Mouse (Mus musculus) layer of hippocampus, adult 9-11 months (tissue): Measurements from ENCODE around the gene Olfr193.
"Not testable (repeated sequence)": the region's sequence is repeated elsewhere in the genome, so short reads cannot be mapped to it uniquely, and the experiment has no call there.

Experiments used
- DNase-seq: peaks from one replicate; pipeline ENCODE4 v3.0.0; 2022

Olfr193 gene

GRCm38 (mm10) chr16:59111781-59112180 is at the start of gene Olfr193:
Gene Olfr193, minus strand, starts transcription at chr16:59111881.
- no peak for DNase-seq

DNA sequence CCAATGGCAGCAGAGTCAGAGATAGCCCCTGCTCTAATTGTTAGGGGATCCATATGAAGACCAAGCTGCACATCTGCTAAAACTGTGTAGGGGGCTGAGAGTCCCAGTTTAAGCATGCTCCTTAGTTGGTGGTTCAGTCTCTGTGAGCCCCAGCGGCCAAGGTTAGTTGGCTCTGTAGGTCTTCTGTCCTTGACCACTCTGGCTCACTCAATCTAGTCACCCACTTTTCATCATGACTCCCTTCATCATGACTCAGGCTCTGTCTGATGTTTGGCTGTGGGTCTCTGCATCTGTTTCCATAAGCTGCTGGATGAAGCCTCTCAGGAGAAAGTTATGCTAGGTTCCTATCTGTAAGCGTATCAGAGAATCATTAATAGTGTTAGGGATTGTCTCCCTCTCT is 40.3 kb upstream of the Olfr193 start:
- DNase-seq = no peak

- DNase-seq = no peak
Observed at GRCm38 (mm10) chr16:59146746-59147145, 35.1 kb upstream of the Olfr193 start, which contains the start of gene Olfr195. Gene Olfr195, plus strand, starts transcription at chr16:59147046.

DNA sequence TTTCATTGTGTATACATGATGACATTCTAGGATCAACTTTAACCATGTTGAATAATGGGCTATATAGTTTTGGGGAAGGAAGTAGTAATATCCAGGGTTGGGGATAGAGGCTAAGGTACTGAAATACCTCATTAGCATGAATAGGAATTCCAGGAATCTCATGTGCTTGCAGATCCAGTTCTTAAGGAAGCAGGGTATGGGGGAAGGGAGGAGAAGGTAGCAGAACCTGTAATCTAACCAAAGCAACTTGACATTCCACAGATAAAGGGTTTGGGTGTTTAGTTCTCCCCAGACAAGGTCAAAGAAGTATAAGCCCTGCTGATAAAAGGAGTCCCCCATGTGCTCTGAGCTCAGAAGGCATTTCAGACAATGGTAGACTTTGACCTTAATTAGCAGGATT is 29.4 kb upstream of the Olfr193 start:
- no peak for DNase-seq

- no peak for DNase-seq
Observed at GRCm38 (mm10) chr16:59130740-59131139, 19.1 kb upstream of the Olfr193 start.

- no peak for DNase-seq
Observed at GRCm38 (mm10) chr16:59120969-59121368, 9.3 kb upstream of the Olfr193 start, which contains the start of gene Olfr194. Gene Olfr194, minus strand, starts transcription at chr16:59121069.

- not testable (repeated sequence) for DNase-seq
Observed at GRCm38 (mm10) chr16:59108522-59108921, 3.2 kb downstream of the Olfr193 start.

GRCm38 (mm10) chr16:59105312-59105711 is 6.4 kb downstream of the Olfr193 start:
- no peak for DNase-seq

DNA sequence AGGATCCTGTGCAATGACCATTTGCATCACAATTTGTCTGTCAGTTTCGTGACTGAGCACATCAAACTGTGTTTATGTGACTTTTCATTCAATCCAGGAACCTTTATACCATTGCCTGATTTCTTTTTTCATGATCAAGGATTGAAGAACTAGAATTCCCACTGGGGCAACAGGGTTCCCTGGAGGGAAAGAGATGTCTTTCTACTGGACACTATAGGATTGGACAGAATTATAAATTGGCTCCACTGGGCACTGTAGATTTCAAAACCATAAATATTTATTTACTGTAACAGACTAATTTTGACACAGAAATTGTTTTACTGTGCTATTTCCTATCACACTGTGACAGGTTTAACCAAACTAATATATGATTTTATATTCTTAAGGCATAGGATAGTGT is 22.0 kb downstream of the Olfr193 start, which contains the start of gene Olfr191:
Olfr191 (minus strand) TSS at position 101 of the 400 bp plus-strand sequence.
- DNase-seq = not testable (repeated sequence)

- DNase-seq = not testable (repeated sequence)
Observed at GRCm38 (mm10) chr16:59081113-59081512, 30.6 kb downstream of the Olfr193 start.

DNA sequence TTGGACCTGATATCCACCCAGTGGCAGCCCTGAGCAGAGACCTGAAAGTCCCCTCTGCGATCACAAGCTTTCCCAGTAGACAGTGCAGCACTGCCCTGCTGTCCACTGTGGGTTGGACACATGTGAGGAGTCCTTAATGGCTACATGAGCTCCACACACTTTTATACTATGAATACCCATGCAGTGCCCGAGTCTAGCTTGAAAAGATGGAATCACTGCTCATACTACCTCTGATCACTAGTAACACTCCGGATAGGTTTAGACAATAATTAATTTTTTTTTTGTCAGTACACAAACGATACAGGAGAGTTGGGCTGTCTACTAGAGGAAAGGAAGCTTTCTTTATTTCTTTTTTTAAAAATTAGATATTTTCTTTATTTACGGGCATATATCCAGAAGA is 33.8 kb downstream of the Olfr193 start, which contains the start of gene Olfr190:
Olfr190 (minus strand) TSS at position 101 of the 400 bp plus-strand sequence.
- no peak for DNase-seq

DNA sequence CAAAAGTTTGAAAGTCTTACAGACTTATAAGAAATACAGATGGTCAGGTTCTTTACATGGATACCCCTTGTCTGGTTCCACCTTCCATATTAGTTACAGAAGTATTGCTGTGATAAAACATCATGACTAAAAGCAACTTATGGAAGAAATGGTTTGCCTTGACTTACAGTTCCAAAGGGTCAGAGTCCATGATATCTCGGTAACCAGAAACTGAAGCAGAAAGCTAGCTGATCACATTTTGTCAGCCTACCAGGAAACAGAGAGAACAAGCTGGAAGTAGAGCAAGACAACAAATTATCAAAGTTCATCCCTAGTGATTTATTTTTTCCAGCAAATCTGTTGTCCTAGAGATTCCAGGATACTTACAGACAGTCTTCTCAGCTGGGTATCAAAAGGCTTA is 38.2 kb downstream of the Olfr193 start:
- DNase-seq = no peak

- no peak for DNase-seq
Observed at GRCm38 (mm10) chr16:59071755-59072154, 39.9 kb downstream of the Olfr193 start.

- not testable (repeated sequence) for DNase-seq
Observed at GRCm38 (mm10) chr16:59062411-59062810, 49.3 kb downstream of the Olfr193 start.
